Mouse (Mus musculus): ENCODE results near the gene Med16. TPM values are rescaled to one million over a fixed set of nuclear protein-coding genes. Genes with fewer than 3 reads are reported as not detected.

The Med16 gene
- polyA plus RNA-seq, 1 experiment, result 103 TPM

GRCm38 (mm10) chr10:79865189-79865601 is 43.5 kb downstream of the Med16 start:
- no peak for TF ChIP-seq CTCF (IDR thresholded peaks at IDR 0.05; ENCODE audit: borderline replicate concordance, control insufficient read depth, extremely low read depth, insufficient read depth, low read length, poor library complexity)
- TF ChIP-seq POLR2A (IDR thresholded peaks at IDR 0.05; ENCODE audit: control insufficient read depth, extremely low read depth, insufficient read depth, low read length, poor library complexity), result no peak
- Histone ChIP-seq H3K27ac (ENCODE audit: control insufficient read depth, insufficient read depth, low read length) (no peak overlapping the region), H3K27me3 (ENCODE audit: control insufficient read depth, insufficient read depth, low read length) (no peaks in the 10 kb centered on the region), H3K4me1 (replicated peaks; ENCODE audit: control insufficient read depth, insufficient read depth, low read length) (no peaks in the 10 kb centered on the region), H3K36me3 (ENCODE audit: control insufficient read depth, insufficient read depth, low read length) (peaks cover 40% of the 10 kb centered on the region), H3K4me3 (ENCODE audit: control insufficient read depth, insufficient read depth, low read length) (no peak overlapping the region)
- DNase-seq, result no peak
- 93% methylated on average over 12 of the region's 12 CpGs for WGBS

GRCm38 (mm10) chr10:79864351-79865188 is 44.2 kb downstream of the Med16 start:
- Histone ChIP-seq H3K4me3 (ENCODE audit: control insufficient read depth, insufficient read depth, low read length) (no peak overlapping the region), H3K4me1 (replicated peaks; ENCODE audit: control insufficient read depth, insufficient read depth, low read length) (no peaks in the 10 kb centered on the region)
- DNase-seq, result no peak

GRCm38 (mm10) chr10:79862925-79863324 is 45.8 kb downstream of the Med16 start:
- no peak overlapping the region for H3K4me3 ChIP-seq (ENCODE audit: control insufficient read depth, insufficient read depth, low read length)
- TF ChIP-seq POLR2A (IDR thresholded peaks at IDR 0.05; ENCODE audit: control insufficient read depth, extremely low read depth, insufficient read depth, low read length, poor library complexity), result no peak
- TF ChIP-seq CTCF (IDR thresholded peaks at IDR 0.05; ENCODE audit: borderline replicate concordance, control insufficient read depth, extremely low read depth, insufficient read depth, low read length, poor library complexity), result no peak
- DNase-seq, result no peak
- peaks cover 57% of the 10 kb centered on the region for H3K36me3 ChIP-seq (ENCODE audit: control insufficient read depth, insufficient read depth, low read length)
- WGBS, result 86% methylated on average over 10 of the region's 10 CpGs
- H3K27me3 ChIP-seq (ENCODE audit: control insufficient read depth, insufficient read depth, low read length), result no peaks in the 10 kb centered on the region
- H3K4me1 ChIP-seq (replicated peaks; ENCODE audit: control insufficient read depth, insufficient read depth, low read length), result peaks cover 7% of the 10 kb centered on the region
- H3K27ac ChIP-seq (ENCODE audit: control insufficient read depth, insufficient read depth, low read length), result no peak overlapping the region

More at GRCm38 (mm10) chr10:79864351-79865188, 44.2 kb downstream of the Med16 start:
- Histone ChIP-seq H3K27ac (ENCODE audit: control insufficient read depth, insufficient read depth, low read length) (no peak overlapping the region), H3K36me3 (ENCODE audit: control insufficient read depth, insufficient read depth, low read length) (peaks cover 46% of the 10 kb centered on the region), H3K27me3 (ENCODE audit: control insufficient read depth, insufficient read depth, low read length) (no peaks in the 10 kb centered on the region)
- TF ChIP-seq POLR2A (IDR thresholded peaks at IDR 0.05; ENCODE audit: control insufficient read depth, extremely low read depth, insufficient read depth, low read length, poor library complexity) (no peak), CTCF (IDR thresholded peaks at IDR 0.05; ENCODE audit: borderline replicate concordance, control insufficient read depth, extremely low read depth, insufficient read depth, low read length, poor library complexity) (no peak)
- 79% methylated on average over 10 of the region's 10 CpGs for WGBS

GRCm38 (mm10) chr10:79862049-79862788 is 46.5 kb downstream of the Med16 start:
- TF ChIP-seq CTCF (IDR thresholded peaks at IDR 0.05; ENCODE audit: borderline replicate concordance, control insufficient read depth, extremely low read depth, insufficient read depth, low read length, poor library complexity) (no peak), POLR2A (IDR thresholded peaks at IDR 0.05; ENCODE audit: control insufficient read depth, extremely low read depth, insufficient read depth, low read length, poor library complexity) (no peak)
- DNase-seq, result no peak
- Histone ChIP-seq H3K36me3 (ENCODE audit: control insufficient read depth, insufficient read depth, low read length) (peaks cover 59% of the 10 kb centered on the region), H3K27ac (ENCODE audit: control insufficient read depth, insufficient read depth, low read length) (no peak overlapping the region), H3K27me3 (ENCODE audit: control insufficient read depth, insufficient read depth, low read length) (no peaks in the 10 kb centered on the region), H3K4me3 (ENCODE audit: control insufficient read depth, insufficient read depth, low read length) (no peak overlapping the region), H3K4me1 (replicated peaks; ENCODE audit: control insufficient read depth, insufficient read depth, low read length) (peaks cover 15% of the 10 kb centered on the region)
- WGBS, result 93% methylated on average over 23 of the region's 23 CpGs

- Histone ChIP-seq H3K27me3 (ENCODE audit: control insufficient read depth, insufficient read depth, low read length) (no peaks in the 10 kb centered on the region), H3K4me1 (replicated peaks; ENCODE audit: control insufficient read depth, insufficient read depth, low read length) (peaks cover 22% of the 10 kb centered on the region), H3K27ac (ENCODE audit: control insufficient read depth, insufficient read depth, low read length) (no peak overlapping the region), H3K36me3 (ENCODE audit: control insufficient read depth, insufficient read depth, low read length) (peaks cover 66% of the 10 kb centered on the region), H3K4me3 (ENCODE audit: control insufficient read depth, insufficient read depth, low read length) (no peak overlapping the region)
- no peak for DNase-seq
- WGBS, result 94% methylated on average over 25 of the region's 25 CpGs
- TF ChIP-seq CTCF (IDR thresholded peaks at IDR 0.05; ENCODE audit: borderline replicate concordance, control insufficient read depth, extremely low read depth, insufficient read depth, low read length, poor library complexity) (no peak), POLR2A (IDR thresholded peaks at IDR 0.05; ENCODE audit: control insufficient read depth, extremely low read depth, insufficient read depth, low read length, poor library complexity) (no peak)
Observed at GRCm38 (mm10) chr10:79861230-79862048, 47.3 kb downstream of the Med16 start.

Measured in thymus, adult 2 months (tissue).